Comparison of ENCODE assay signal across 8 mouse cellular contexts in the genomic region with DNA sequence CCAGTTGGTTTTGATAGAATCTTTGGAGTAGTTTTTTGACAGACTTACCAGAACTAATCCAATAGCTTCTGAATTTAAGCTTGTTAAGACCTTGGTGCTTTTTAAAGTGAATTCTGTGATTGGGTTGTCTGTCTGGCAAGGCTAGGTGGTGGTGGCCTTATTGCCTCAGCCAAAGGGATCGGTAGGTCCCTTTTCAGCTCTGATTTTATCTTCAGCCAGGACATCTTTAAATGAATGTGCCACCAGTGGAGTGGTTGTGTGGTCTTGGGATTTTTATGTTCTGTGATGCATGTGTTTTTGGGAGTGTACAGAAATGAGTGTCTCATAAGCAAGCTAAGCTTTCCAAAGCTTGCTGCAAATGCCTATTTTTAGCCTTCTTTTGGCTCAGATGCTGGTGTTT. TPM values are rescaled to one million over a fixed set of nuclear protein-coding genes. Genes with fewer than 3 reads are reported as not detected.
A peak's percentile ranks its signal among the peaks of the same experiment; 100 is the strongest.
DNase-seq lines count a peak whose midpoint lies in the region; ATAC-seq lines count a peak whose summit lies in the region.

No protein-coding gene starts in this region.

- ATAC-seq in heart, embryonic 15.5 days (replicated peaks; ENCODE audit: insufficient number of reproducible peaks, insufficient read depth, low FRiP score, low read depth), result no peak
- no peak for ATAC-seq in hindbrain, embryonic 15.5 days (ENCODE audit: low FRiP score, low read depth)
- ATAC-seq in midbrain, embryonic 14.5 days (ENCODE audit: low FRiP score, low TSS enrichment), result no peak

- peaks cover 49% of the 10 kb centered on the region for H3K4me1 ChIP-seq in heart, embryonic 15.5 days (replicated peaks)
- H3K4me1 ChIP-seq in hindbrain, embryonic 15.5 days (replicated peaks), result peaks cover 32% of the 10 kb centered on the region
- H3K4me1 ChIP-seq in midbrain, embryonic 14.5 days (ENCODE audit: control insufficient read depth, insufficient read depth, low read length), result peaks cover 21% of the 10 kb centered on the region

- peak overlapping the region; percentile 97; the same call in 1 of the 2 replicates for H3K9ac ChIP-seq in heart, embryonic 15.5 days
- 0 out of 2 replicates have a peak overlapping the region, but pooled peaks have one; percentile 18 for H3K9ac ChIP-seq in hindbrain, embryonic 15.5 days
- no peak overlapping the region; the same call in 1 of the 2 replicates for H3K9ac ChIP-seq in midbrain, embryonic 14.5 days (replicated peaks; ENCODE audit: low read length)

- 7% methylated on average over 1 of the region's 1 CpGs for WGBS in heart, embryonic 15.5 days
- 45% methylated on average over 1 of the region's 1 CpGs for WGBS in hindbrain, embryonic 15.5 days
- 23% methylated on average over 1 of the region's 1 CpGs for WGBS in midbrain, embryonic 14.5 days

- H3K27me3 ChIP-seq in heart, embryonic 15.5 days, result no peaks in the 10 kb centered on the region
- no peaks in the 10 kb centered on the region for H3K27me3 ChIP-seq in hindbrain, embryonic 15.5 days
- no peaks in the 10 kb centered on the region for H3K27me3 ChIP-seq in midbrain, embryonic 14.5 days (ENCODE audit: control insufficient read depth, insufficient read depth, low read length)

- no peaks in the 10 kb centered on the region for H3K9me3 ChIP-seq in heart, embryonic 15.5 days (replicated peaks)
- no peaks in the 10 kb centered on the region for H3K9me3 ChIP-seq in hindbrain, embryonic 15.5 days
- H3K9me3 ChIP-seq in midbrain, embryonic 14.5 days (ENCODE audit: control insufficient read depth, low read length), result no peaks in the 10 kb centered on the region

- H3K36me3 ChIP-seq in heart, embryonic 15.5 days, result no peaks in the 10 kb centered on the region
- no peaks in the 10 kb centered on the region for H3K36me3 ChIP-seq in hindbrain, embryonic 15.5 days
- H3K36me3 ChIP-seq in midbrain, embryonic 14.5 days (ENCODE audit: control insufficient read depth, insufficient read depth, low read length), result no peaks in the 10 kb centered on the region

- H3K27ac ChIP-seq in heart, embryonic 15.5 days, result no peak overlapping the region
- H3K27ac ChIP-seq in hindbrain, embryonic 15.5 days (replicated peaks), result no peak overlapping the region
- no peak overlapping the region for H3K27ac ChIP-seq in midbrain, embryonic 14.5 days (replicated peaks; ENCODE audit: low read depth, low read length)

- no peak for DNase-seq in heart, postnatal 36 days
- peak; percentile 44 for DNase-seq in NIH3T3 (ENCODE audit: low read depth)
- no peak for DNase-seq in midbrain, embryonic 14.5 days
- DNase-seq in layer of hippocampus, postnatal 10 days (ENCODE audit: low spot score in 2 of 2), result no peak
- no peak for DNase-seq in left cerebral cortex, postnatal 4 days
- no peak for DNase-seq in lung, postnatal 25 days (ENCODE audit: low spot score)

- peak overlapping the region; percentile 97 for H3K4me3 ChIP-seq in heart, embryonic 15.5 days
- H3K4me3 ChIP-seq in hindbrain, embryonic 15.5 days, result peak overlapping the region; percentile 71
- peak overlapping the region; percentile 89; the same call in 1 of the 2 replicates for H3K4me3 ChIP-seq in midbrain, embryonic 14.5 days (replicated peaks; ENCODE audit: low read depth, low read length)

- H3K4me2 ChIP-seq in heart, embryonic 15.5 days, result peak overlapping the region; percentile 75
- H3K4me2 ChIP-seq in hindbrain, embryonic 15.5 days, result peak overlapping the region; percentile 87
- peak overlapping the region; percentile 77 for H3K4me2 ChIP-seq in midbrain, embryonic 14.5 days (ENCODE audit: low read length)

- intact Hi-C loops in heart, postnatal 36 days (cut with DNase I), result loop anchor here (2.0 to 5.0 kb wide), 3 partner anchors 36 to 48 kb away; no protein-coding TSS in a partner anchor
- intact Hi-C loops in left cerebral cortex, postnatal 4 days (cut with DNase I), result loop anchor here (5.0 kb wide), 1 partner anchor 49 kb away; no protein-coding TSS in a partner anchor

RNA-seq across cellular contexts. Expression of a gene that starts 2.1 kb away (rescaled TPM):
- 11.3 and 15.7 TPM in 2 replicates for polyA plus RNA-seq in heart, embryonic 15.5 days (2015; fragmentation: Nextera tagmentation; extraction: Ambion mirVana)
- 10 to 100 TPM; 52.4 to 55.3 TPM for total RNA-seq in heart, postnatal 36 days (2021)
- polyA plus RNA-seq in hindbrain, embryonic 15.5 days (2015; fragmentation: Nextera tagmentation; extraction: Ambion mirVana), result 20.6 and 22.4 TPM in 2 replicates
- 19.1 and 19.6 TPM in 2 replicates for polyA plus RNA-seq in midbrain, embryonic 14.5 days (2014; fragmentation: Nextera tagmentation; extraction: Ambion mirVana)
- 10 to 100 TPM; 89.6 to 92.3 TPM for total RNA-seq in layer of hippocampus, postnatal 10 days (2021)
- total RNA-seq in left cerebral cortex, postnatal 4 days (2021), result 10 to 100 TPM; 97.9 to 100.0 TPM
